Comparison of ENCODE assay signal across 19 mouse cellular contexts in genomic region chr17:43081225-43081624, GRCm38 (mm10).
"Had no signal": no experiment of that assay in that cellular context is flagged by ENCODE, and none has a peak within 500 bp of the region (broad histone marks: within the 10 kb centered on the region; RNA-seq: fewer than 3 reads in every experiment).

No protein-coding gene starts in this region.

- DNase-seq: kidney, adult 8-10 months; kidney, postnatal 14 days; kidney, postnatal 4 days; left cerebral cortex, postnatal 4 days; liver, postnatal 0 days; lung, embryonic 14.5 days; lung, postnatal 10 days; midbrain, embryonic 14.5 days; right cerebral cortex, adult 18-20 months; right cerebral cortex, postnatal 14 days; right cerebral cortex, postnatal 4 days; thymus, postnatal 25 days had no signal

- H3K27me3 ChIP-seq: limb, embryonic 12.5 days; limb, embryonic 15.5 days; megakaryocyte, embryonic 14.5 days had no signal

- H3K27ac ChIP-seq: limb, embryonic 12.5 days; limb, embryonic 15.5 days; liver, embryonic 14.5 days had no signal

- ATAC-seq: intestine, embryonic 16.5 days; liver, postnatal 0 days had no signal

- H3K4me2 ChIP-seq: limb, embryonic 12.5 days; limb, embryonic 15.5 days; liver, embryonic 11.5 days; lung, embryonic 14.5 days; midbrain, embryonic 11.5 days had no signal

- H3K4me3 ChIP-seq: limb, embryonic 12.5 days; limb, embryonic 15.5 days; megakaryocyte, embryonic 14.5 days had no signal

- H3K9me3 ChIP-seq: limb, embryonic 12.5 days; limb, embryonic 15.5 days; megakaryocyte, embryonic 14.5 days had no signal

- H3K9ac ChIP-seq: limb, embryonic 12.5 days; limb, embryonic 15.5 days; liver, embryonic 14.5 days; liver, postnatal 0 days; lung, embryonic 14.5 days had no signal
